Mouse (Mus musculus): ENCODE results near the gene Adamtsl1.

DNA sequence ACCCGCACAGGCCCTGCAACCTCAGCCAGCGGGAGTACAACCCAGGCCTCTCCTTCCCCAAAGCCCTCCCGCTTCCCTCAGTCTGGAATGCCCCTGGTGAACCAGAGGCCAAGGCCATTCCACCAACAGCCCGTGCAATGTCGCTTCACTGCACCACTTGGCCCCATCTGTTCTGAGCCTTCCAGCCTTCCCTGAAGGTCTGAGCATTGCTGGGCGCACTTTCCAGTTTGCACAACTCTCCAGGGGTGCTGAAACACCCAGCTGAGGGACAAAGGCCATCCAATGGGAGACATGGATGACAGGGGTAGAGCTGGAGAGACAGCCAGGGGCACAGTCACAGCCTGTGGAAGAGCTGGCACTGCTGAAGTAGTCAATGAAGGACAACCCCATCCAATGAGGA lies 365.4 kb downstream of the Adamtsl1 start:
- TF ChIP-seq CTCF (IDR thresholded peaks at IDR 0.05; ENCODE audit: low read depth) (no peak), EP300 (IDR thresholded peaks at IDR 0.05; ENCODE audit: low read depth) (no peak)
